Mouse (Mus musculus) colon, adult 2 months (tissue): Measurements from ENCODE around the gene Pou2af1. TPM values are rescaled to one million over a fixed set of nuclear protein-coding genes. Genes with fewer than 3 reads are reported as not detected.

Source experiments
- polyA plus RNA-seq: library from polyadenylated mRNA; depleted of rRNA; stranded (reverse); fragments of >200 nt; gene quantifications from 2 replicates; pipeline ENCODE4 v1.2.3, GENCODE M21; 2012; rRNA removed

Gene Pou2af1
- polyA plus RNA-seq = 12.6 and 18.8 TPM in 2 replicates

DNA sequence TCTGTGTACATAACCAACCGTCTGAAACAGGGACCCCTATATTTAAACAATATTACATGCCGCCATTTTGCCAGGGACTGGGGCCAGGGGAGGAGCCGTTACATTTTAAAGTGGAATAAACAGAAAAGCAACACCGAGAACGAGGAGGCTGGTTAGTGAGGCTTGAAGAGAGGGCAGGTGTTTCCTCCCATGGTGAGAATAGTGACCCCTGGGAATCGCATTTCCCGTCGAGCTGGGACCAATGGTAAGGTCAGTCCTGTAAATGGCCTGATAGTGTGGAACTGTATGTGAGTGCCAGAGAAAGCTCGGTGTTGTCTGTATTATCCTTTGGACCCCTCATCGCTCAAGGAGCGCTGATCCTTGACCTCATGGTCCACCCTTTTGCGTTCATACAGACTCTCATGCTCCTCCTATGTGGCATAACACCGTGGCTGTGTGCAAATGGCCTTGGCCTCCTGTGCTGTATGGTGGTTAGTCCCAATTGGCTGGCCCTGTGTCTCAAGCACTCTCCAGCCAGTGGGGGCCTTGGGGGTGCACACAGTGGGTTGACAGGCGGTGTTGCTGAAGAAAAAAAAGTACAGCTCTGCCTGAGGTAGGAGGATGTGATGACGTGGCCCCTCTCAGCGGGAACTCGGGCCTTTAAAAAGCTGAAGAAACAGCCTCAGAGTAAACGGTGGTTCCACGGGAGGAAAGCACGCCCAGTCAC lies at the start of gene Pou2af1:
Gene Pou2af1 (plus strand): TSS at position 686 of the 706 bp plus-strand sequence.

DNA sequence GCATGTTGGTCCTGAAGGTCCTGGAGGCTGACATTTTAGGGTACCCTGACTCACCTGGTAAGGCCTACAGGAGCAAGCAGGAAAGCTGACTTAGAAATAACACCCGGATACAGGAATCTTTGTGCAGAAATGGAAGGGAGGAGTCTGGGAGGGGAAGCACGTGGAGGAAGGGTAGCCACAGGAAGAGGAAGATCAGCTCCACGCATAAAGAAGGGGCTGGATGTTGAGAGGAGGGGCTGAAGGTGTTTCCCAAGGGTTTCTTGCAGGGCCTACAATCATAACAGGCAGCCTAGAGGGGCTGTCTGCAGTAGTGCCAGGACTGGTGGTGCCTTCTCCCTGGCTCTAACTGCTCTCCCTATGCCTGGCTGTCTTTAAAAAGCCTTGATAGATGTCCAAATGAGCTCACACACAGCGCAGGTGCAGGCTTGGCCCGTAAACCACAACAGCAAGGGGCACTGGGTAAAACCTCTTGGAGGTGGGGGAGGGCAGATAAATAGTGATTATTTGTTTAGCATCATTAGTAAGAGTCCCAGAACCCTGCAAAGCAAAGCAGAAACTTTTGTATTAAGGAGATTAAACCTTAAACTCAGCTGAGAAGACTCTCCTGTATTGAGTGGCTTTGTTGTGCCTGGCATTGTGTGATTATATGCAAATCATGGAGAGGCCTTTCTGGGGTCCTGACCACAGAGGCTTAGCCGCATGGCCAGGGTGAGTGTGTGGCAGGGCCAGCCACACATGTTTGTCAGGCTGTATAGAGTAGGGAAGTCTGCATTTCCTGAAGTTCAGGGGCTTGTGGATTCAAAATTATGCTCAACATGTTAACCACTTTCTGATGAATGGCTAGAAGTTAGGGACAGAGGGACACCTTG lies 48.0 kb upstream of the Pou2af1 start, which contains the start of gene Gm32742:
Gene Gm32742 (minus strand): TSS at position 206 of the 869 bp plus-strand sequence.

GRCm38 (mm10) chr9:51278500-51279381 lies 65.2 kb downstream of the Pou2af1 start, which contains the start of gene Colca2:
Gene Colca2, minus strand, starts transcription at chr9:51278569.

Other genes starting within 250 kb of the Pou2af1 start
- gene Sik2, start 204.6 kb upstream of the Pou2af1 start, polyA plus RNA-seq = 17.4 and 22.2 TPM in 2 replicates
- gene Btg4, start 152.8 kb upstream of the Pou2af1 start, polyA plus RNA-seq = not detected in 2 replicates
- gene Layn, start 136.6 kb upstream of the Pou2af1 start, polyA plus RNA-seq = 3.0 and 4.0 TPM in 2 replicates
- gene 4833427G06Rik, start 111.6 kb upstream of the Pou2af1 start, polyA plus RNA-seq = not detected in 2 replicates
- gene Gm32742, start 48.2 kb upstream of the Pou2af1 start, polyA plus RNA-seq = 0.44 and 1.1 TPM in 2 replicates
- gene Colca2, start 64.9 kb downstream of the Pou2af1 start, polyA plus RNA-seq = 1.6 and 2.1 TPM in 2 replicates
- 4.0 and 5.2 TPM in 2 replicates for gene 1810046K07Rik, start 115.2 kb downstream of the Pou2af1 start, polyA plus RNA-seq